In genomic region chr6:120822307-120822928, GRCm38 (mm10) we compare ENCODE assay signal across 8 mouse cellular contexts. TPM values are rescaled to one million over a fixed set of nuclear protein-coding genes. Genes with fewer than 3 reads are reported as not detected.
DNase-seq lines count a peak whose midpoint lies in the region; ATAC-seq lines count a peak whose summit lies in the region.

TSS of gene Atp6v1e1 (minus strand) at chr6:120822793.

- ATAC-seq in hindbrain, embryonic 12.5 days (ENCODE audit: low FRiP score) = peak; percentile 97

- peak within 1 kb of the TSS; percentile 76 for H3K4me3 ChIP-seq in hindbrain, embryonic 12.5 days

- no peaks in the 10 kb centered on the region for H3K27me3 ChIP-seq in hindbrain, embryonic 12.5 days

- H3K27ac ChIP-seq in hindbrain, embryonic 12.5 days = peak within 1 kb of the TSS; percentile 83

- H3K9me3 ChIP-seq in hindbrain, embryonic 12.5 days (replicated peaks) = no peaks in the 10 kb centered on the region

- peak; percentile 93 for DNase-seq in Muller cell, postnatal 12 days (ENCODE audit: inconsistent ontology term)
- peak; percentile 95 for DNase-seq in cerebellum, adult 9-11 months
- DNase-seq in frontal cortex, postnatal 10 days (ENCODE audit: low spot score in 2 of 2) = peak; percentile 89
- peak; percentile 85 to 95 for DNase-seq in layer of hippocampus, postnatal 14 days (ENCODE audit: low spot score in 2 of 2)
- DNase-seq in lung, postnatal 14 days = peak; percentile 91
- peak; percentile 93 for DNase-seq in retina, adult 2 months (ENCODE audit: low read depth, low spot score)
- peak; percentile 88 to 93 for DNase-seq in thymus, postnatal 36 days

- H3K36me3 ChIP-seq in hindbrain, embryonic 12.5 days = peaks cover 18% of the 10 kb centered on the region

- H3K9ac ChIP-seq in hindbrain, embryonic 12.5 days = peak within 1 kb of the TSS; percentile 85

- under 1% methylated on average over 41 of the region's 41 CpGs for WGBS in hindbrain, embryonic 12.5 days

- peaks cover 12% of the 10 kb centered on the region for H3K4me1 ChIP-seq in hindbrain, embryonic 12.5 days

- H3K4me2 ChIP-seq in hindbrain, embryonic 12.5 days (replicated peaks) = peak within 1 kb of the TSS; percentile 76

RNA-seq across cellular contexts. Expression of gene Atp6v1e1, which starts in this region (rescaled TPM):
- polyA plus RNA-seq in hindbrain, embryonic 12.5 days (2016; fragmentation: Nextera tagmentation; extraction: Ambion mirVana) = 178 and 180 TPM in 2 replicates
- 100 to 1,000 TPM; 455 to 462 TPM for total RNA-seq in layer of hippocampus, postnatal 14 days (2021)

Comparison
In these comparisons a context has a peak if more than half of its experiments do, and no peak if none do; other contexts are left out.
1. Peak in every context shown above with its lines: DNase-seq, ATAC-seq, H3K4me3 ChIP-seq and H3K27ac ChIP-seq.